Mouse (Mus musculus) midbrain, embryonic 10.5 days (tissue): ENCODE data around the gene Arhgap24. TPM values are rescaled to one million over a fixed set of nuclear protein-coding genes. Genes with fewer than 3 reads are reported as not detected.

Experiments used
- DNase-seq: peaks from one replicate; pipeline ENCODE4 v3.0.0-alpha.2; 2017; ENCODE audit warnings: low spot score
- H3K27ac ChIP-seq: fragments of 300-500 bp; sonication (generic); replicated peaks from 2 replicates; pipeline ENCODE4 v1.5.1; 2016; ENCODE audit warnings: mild to moderate bottlenecking
- H3K27me3 ChIP-seq: fragments of 300-500 bp; sonication (generic); 2 replicates; pipeline ENCODE4 v1.6.1; 2016; ENCODE audit warnings: low read depth, mild to moderate bottlenecking; ENCODE audit not compliant: poor library complexity, severe bottlenecking
- H3K36me3 ChIP-seq: fragments of 300-500 bp; sonication (generic); 2 replicates; pipeline ENCODE4 v1.6.1; 2016; ENCODE audit warnings: mild to moderate bottlenecking, moderate library complexity
- H3K4me1 ChIP-seq: fragments of 300-500 bp; sonication (generic); 2 replicates; pipeline ENCODE4 v1.6.1; 2016
- H3K4me3 ChIP-seq: fragments of 300-500 bp; sonication (generic); 2 replicates; pipeline ENCODE4 v1.5.1; 2016; ENCODE audit warnings: mild to moderate bottlenecking, moderate library complexity
- H3K9me3 ChIP-seq: fragments of 300-500 bp; sonication (generic); replicated peaks from 2 replicates; pipeline ENCODE4 v1.6.1; 2016; ENCODE audit warnings: mild to moderate bottlenecking
- WGBS: fragments of 180-500 bp; shearing (Covaris S2); methylation state at CpG from one replicate; pipeline ENCODE4 v1.1.7; 2016; 5-methylcytosine and 5-hydroxymethylcytosine counted together
- polyA plus RNA-seq: library from polyadenylated mRNA; unstranded; fragments of >200 nt; fragmentation: Nextera tagmentation; extraction: Ambion mirVana; gene quantifications from 2 replicates; pipeline ENCODE4 v1.2.1, GENCODE M21; 2016

Arhgap24 gene
- polyA plus RNA-seq = 3.5 and 3.9 TPM in 2 replicates

GRCm38 (mm10) chr5:102481215-102482211, at the start of gene Arhgap24:
Arhgap24 (plus strand) TSS chr5:102481391.
- Histone ChIP-seq H3K9me3 (no peaks in the 10 kb centered on the region), H3K4me3 (peak within 1 kb of the TSS; percentile 62), H3K27ac (peak within 1 kb of the TSS; percentile 87), H3K36me3 (no peaks in the 10 kb centered on the region), H3K4me1 (peaks cover 44% of the 10 kb centered on the region), H3K27me3 (peaks cover 14% of the 10 kb centered on the region)
- peak; percentile 74 for DNase-seq
- under 1% methylated on average over 44 of the region's 44 CpGs for WGBS

GRCm38 (mm10) chr5:102434182-102434581, 47.0 kb upstream of the Arhgap24 start:
- Histone ChIP-seq H3K27me3 (no peaks in the 10 kb centered on the region), H3K4me1 (no peaks in the 10 kb centered on the region), H3K27ac (no peak overlapping the region), H3K4me3 (no peak overlapping the region), H3K36me3 (no peaks in the 10 kb centered on the region), H3K9me3 (no peaks in the 10 kb centered on the region)
- DNase-seq = no peak
- WGBS = 72% methylated on average over 4 of the region's 4 CpGs

DNA sequence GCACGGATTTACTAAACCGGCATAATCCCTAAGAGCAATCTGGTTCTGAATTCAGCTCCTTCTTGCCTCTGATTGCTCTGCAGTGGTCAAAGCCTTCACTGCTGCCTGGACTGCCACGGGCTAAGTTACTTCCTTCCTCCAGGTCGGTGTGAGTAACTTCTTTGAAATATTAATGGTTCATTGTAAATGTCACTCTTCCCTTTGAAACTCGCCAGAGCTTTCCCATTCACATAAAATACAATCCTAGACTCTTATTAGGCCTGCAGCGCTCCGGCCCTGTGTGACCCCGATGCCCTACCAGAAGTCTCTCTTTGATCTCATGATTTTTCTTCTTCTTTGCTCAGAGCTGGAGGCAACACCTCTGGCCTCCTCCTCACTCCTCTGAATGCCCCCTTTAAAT, 44.6 kb upstream of the Arhgap24 start:
- Histone ChIP-seq H3K4me1 (no peaks in the 10 kb centered on the region), H3K9me3 (no peaks in the 10 kb centered on the region), H3K36me3 (no peaks in the 10 kb centered on the region), H3K4me3 (no peak overlapping the region), H3K27ac (no peak overlapping the region), H3K27me3 (no peaks in the 10 kb centered on the region)
- DNase-seq = no peak
- 86% methylated on average over 8 of the region's 8 CpGs for WGBS

DNA sequence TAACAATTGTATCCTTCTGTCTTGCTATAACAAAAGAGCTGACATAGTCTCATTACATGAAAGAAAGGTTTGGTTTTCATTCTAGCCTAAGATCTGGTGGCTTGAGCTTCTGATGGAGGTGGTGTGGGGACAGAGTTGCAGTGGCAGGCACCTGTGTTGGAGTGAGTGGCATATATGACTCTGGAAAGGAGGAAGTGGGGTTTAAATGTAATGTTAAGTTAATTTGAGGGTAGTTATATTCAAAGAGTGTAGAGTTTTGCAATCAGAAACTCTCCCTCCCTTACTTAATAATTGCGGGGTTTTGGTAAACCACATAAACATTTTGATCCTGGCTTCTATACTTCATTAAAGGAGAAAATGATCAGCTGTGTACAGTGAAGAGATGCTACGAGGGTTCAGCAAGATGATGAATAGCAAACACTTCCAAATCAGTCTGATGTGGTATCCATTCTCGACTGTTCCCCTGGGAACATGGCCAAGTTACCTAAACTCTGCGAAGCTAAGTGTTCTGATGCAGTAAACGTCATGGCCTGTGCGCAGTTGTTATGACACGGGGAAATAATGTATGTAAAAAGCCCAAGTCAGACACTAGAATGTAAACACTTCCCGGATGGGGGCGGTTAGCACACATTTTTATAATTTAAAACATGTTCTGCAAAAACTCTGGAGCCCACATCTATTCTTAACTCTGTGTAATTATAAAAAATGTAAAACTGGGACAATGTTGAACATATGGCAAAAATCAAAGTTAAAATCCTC, 41.9 kb upstream of the Arhgap24 start:
- 88% methylated on average over 9 of the region's 9 CpGs for WGBS
- DNase-seq = no peak
- H3K9me3 ChIP-seq = no peaks in the 10 kb centered on the region
- H3K4me1 ChIP-seq = no peaks in the 10 kb centered on the region
- H3K4me3 ChIP-seq = no peak overlapping the region
- no peaks in the 10 kb centered on the region for H3K27me3 ChIP-seq
- no peak overlapping the region for H3K27ac ChIP-seq
- H3K36me3 ChIP-seq = no peaks in the 10 kb centered on the region

DNA sequence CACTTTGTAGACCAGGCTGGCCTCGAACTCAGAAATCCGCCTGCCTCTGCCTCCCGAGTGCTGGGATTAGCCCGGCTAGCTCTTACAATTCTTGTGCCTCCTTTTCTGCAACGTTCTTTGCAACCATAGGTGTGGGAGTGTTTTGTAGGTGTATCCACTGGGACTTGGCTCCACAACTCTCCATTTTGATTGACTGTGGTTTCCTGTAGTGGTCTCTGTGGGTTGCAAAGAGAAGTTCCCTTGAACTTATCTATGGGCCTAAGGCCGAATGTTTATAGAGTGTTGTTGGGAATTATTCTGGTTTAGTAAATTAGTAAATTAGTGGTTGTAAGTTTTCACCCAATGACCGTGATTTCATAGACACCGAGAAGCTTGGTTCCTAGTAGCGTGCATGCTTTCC, 33.8 kb upstream of the Arhgap24 start:
- 93% methylated on average over 9 of the region's 9 CpGs for WGBS
- DNase-seq = no peak

DNA sequence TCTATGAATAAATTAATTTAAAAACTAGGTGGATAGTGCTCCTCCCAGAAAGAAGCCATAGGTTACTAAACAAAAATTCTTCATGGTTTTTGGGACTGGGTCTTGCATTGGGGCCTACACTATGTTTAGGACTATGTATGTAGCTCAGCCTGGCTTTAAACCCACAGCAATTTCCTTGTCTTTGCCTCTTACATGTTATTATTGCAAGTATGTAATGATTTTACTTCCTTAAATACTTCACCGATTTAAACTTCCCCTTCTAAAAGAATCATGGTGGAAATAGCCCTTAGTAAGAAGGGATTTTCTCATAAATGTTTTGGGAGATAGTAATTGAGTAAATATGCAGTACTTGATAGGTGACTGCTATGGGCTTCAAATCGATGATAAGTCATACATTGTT, 30.3 kb upstream of the Arhgap24 start:
- no peaks in the 10 kb centered on the region for H3K4me1 ChIP-seq
- no peak overlapping the region for H3K4me3 ChIP-seq
- no peaks in the 10 kb centered on the region for H3K36me3 ChIP-seq
- H3K27ac ChIP-seq = no peak overlapping the region
- DNase-seq = no peak
- no peaks in the 10 kb centered on the region for H3K9me3 ChIP-seq
- H3K27me3 ChIP-seq = no peaks in the 10 kb centered on the region
- WGBS = 93% methylated on average over 2 of the region's 2 CpGs

More for the DNA sequence above, 33.8 kb upstream of the Arhgap24 start:
- Histone ChIP-seq H3K27ac (no peak overlapping the region), H3K36me3 (no peaks in the 10 kb centered on the region), H3K9me3 (no peaks in the 10 kb centered on the region), H3K4me1 (no peaks in the 10 kb centered on the region), H3K4me3 (no peak overlapping the region), H3K27me3 (no peaks in the 10 kb centered on the region)

GRCm38 (mm10) chr5:102452079-102452797, 29.0 kb upstream of the Arhgap24 start:
- WGBS = 83% methylated on average over 7 of the region's 7 CpGs
- Histone ChIP-seq H3K36me3 (no peaks in the 10 kb centered on the region), H3K4me1 (no peaks in the 10 kb centered on the region), H3K9me3 (no peaks in the 10 kb centered on the region), H3K4me3 (no peak overlapping the region), H3K27me3 (no peaks in the 10 kb centered on the region), H3K27ac (no peak overlapping the region)
- DNase-seq = no peak

DNA sequence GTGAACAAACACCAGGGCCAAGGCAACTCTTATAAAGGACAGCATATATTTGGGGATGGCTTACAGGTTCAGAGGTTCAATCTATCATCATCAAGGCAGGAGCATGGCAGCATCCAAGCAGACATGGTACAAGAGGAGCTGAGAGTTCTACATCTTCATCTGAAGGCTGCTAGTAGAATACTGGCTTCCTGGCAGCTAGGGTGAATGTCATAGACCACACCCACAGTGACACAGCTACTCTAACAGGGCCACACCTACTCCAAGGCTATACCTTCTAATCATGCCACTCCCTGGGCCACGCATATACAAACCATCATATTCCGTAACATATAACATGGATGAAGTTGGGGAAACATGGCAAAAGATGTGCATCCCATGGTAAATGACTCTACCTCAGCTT, 27.9 kb upstream of the Arhgap24 start:
- H3K9me3 ChIP-seq = no peaks in the 10 kb centered on the region
- H3K4me3 ChIP-seq = no peak overlapping the region
- H3K27ac ChIP-seq = no peak overlapping the region
- H3K36me3 ChIP-seq = no peaks in the 10 kb centered on the region
- no peaks in the 10 kb centered on the region for H3K27me3 ChIP-seq
- 88% methylated on average over 2 of the region's 2 CpGs for WGBS
- H3K4me1 ChIP-seq = no peaks in the 10 kb centered on the region
- no peak for DNase-seq

GRCm38 (mm10) chr5:102455247-102455646, 25.9 kb upstream of the Arhgap24 start:
- no peak overlapping the region for H3K27ac ChIP-seq
- 67% methylated on average over 2 of the region's 2 CpGs for whole genome bisulfite sequencing
- H3K4me1 ChIP-seq = no peaks in the 10 kb centered on the region
- no peaks in the 10 kb centered on the region for H3K36me3 ChIP-seq
- no peak for DNase-seq
- no peak overlapping the region for H3K4me3 ChIP-seq
- H3K27me3 ChIP-seq = no peaks in the 10 kb centered on the region
- H3K9me3 ChIP-seq = no peaks in the 10 kb centered on the region

- Histone ChIP-seq H3K4me1 (no peaks in the 10 kb centered on the region), H3K27ac (no peak overlapping the region), H3K36me3 (no peaks in the 10 kb centered on the region), H3K9me3 (no peaks in the 10 kb centered on the region), H3K4me3 (no peak overlapping the region), H3K27me3 (no peaks in the 10 kb centered on the region)
- no peak for DNase-seq
- WGBS = 88% methylated on average over 12 of the region's 12 CpGs
Measured at GRCm38 (mm10) chr5:102460452-102461197, 20.6 kb upstream of the Arhgap24 start.

DNA sequence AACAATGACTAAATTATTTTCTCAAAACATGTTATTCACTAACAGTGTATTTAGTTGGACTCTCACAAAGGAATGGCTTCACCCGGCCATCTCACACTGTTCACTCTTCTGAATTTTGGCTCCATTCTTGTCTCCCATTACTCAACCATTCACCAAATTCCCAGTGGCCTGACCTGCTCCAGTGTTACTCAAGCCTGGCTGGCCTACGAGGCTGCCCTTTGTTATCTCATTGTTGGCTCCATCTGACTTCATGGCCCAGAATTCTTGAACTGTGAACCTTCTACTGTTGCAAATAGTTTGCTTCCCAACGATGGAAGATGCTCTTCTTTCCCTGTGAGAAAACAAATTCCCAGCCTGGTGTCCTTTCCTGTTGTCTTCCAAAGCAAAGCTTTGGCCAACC, 18.2 kb upstream of the Arhgap24 start:
- H3K27ac ChIP-seq = no peak overlapping the region
- no peaks in the 10 kb centered on the region for H3K36me3 ChIP-seq
- WGBS = 89% methylated on average over 3 of the region's 3 CpGs
- H3K27me3 ChIP-seq = no peaks in the 10 kb centered on the region
- H3K9me3 ChIP-seq = no peaks in the 10 kb centered on the region
- no peak overlapping the region for H3K4me3 ChIP-seq
- no peaks in the 10 kb centered on the region for H3K4me1 ChIP-seq
- DNase-seq = no peak

DNA sequence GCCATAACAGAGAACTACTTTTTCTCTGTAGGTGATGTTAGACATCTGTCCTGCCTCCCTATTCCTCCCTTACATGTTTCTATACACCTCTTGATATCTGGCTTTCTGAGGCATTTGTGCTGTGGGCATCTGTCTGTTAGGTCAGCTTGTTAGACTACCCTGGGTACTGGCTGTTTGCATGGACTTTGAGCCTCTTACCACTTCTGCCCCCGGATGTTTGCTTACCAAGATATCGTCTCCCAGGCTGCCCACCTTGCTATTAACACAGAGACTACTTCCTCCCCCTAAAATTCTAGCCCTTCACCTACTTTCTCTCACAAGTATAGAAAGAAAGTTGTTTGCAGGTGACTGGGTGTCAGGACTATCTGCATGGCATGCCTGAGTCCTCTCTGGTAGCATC, 15.8 kb upstream of the Arhgap24 start:
- H3K27ac ChIP-seq = no peak overlapping the region
- no peaks in the 10 kb centered on the region for H3K27me3 ChIP-seq
- H3K4me3 ChIP-seq = no peak overlapping the region
- no peak for DNase-seq
- H3K9me3 ChIP-seq = no peaks in the 10 kb centered on the region
- WGBS = 97% methylated on average over 2 of the region's 2 CpGs
- no peaks in the 10 kb centered on the region for H3K36me3 ChIP-seq
- H3K4me1 ChIP-seq = no peaks in the 10 kb centered on the region
